Mouse (Mus musculus): ENCODE measurements at regions not wholly inside any gene's neighbourhood (a gene's known extent, or its start where the extent isn't known, plus 50 kb on each side); places are given as distances from the start of the nearest gene placed in this dataset.

- DNase-seq (ENCODE audit: low spot score in 2 of 2): no peak
These were observed 95.6 kb upstream of the Noct start for GRCm38 (mm10) chr3:51128491-51129155.

- DNase-seq (ENCODE audit: low spot score in 2 of 2): no peak
These were observed 93.5 kb upstream of the Noct start for GRCm38 (mm10) chr3:51130709-51131108.

GRCm38 (mm10) chr3:51131341-51131740 is 92.9 kb upstream of the Noct start:
- DNase-seq (ENCODE audit: low spot score in 2 of 2): no peak

- DNase-seq (ENCODE audit: low spot score in 2 of 2): no peak
These were observed 91.5 kb upstream of the Noct start for GRCm38 (mm10) chr3:51132736-51133135.

- no peak for DNase-seq (ENCODE audit: low spot score in 2 of 2)
These were observed 88.7 kb upstream of the Noct start for GRCm38 (mm10) chr3:51135581-51135980.

- no peak for DNase-seq (ENCODE audit: low spot score in 2 of 2)
These were observed 86.4 kb upstream of the Noct start for GRCm38 (mm10) chr3:51137730-51138312.

GRCm38 (mm10) chr3:51145985-51146384 is 78.3 kb upstream of the Noct start:
- no peak for DNase-seq (ENCODE audit: low spot score in 2 of 2)

- DNase-seq (ENCODE audit: low spot score in 2 of 2): no peak
These were observed 74.2 kb upstream of the Noct start for GRCm38 (mm10) chr3:51150012-51150411.

GRCm38 (mm10) chr3:51151104-51151503 is 73.1 kb upstream of the Noct start:
- DNase-seq (ENCODE audit: low spot score in 2 of 2): no peak

GRCm38 (mm10) chr3:51155621-51156020 is 68.6 kb upstream of the Noct start:
- DNase-seq (ENCODE audit: low spot score in 2 of 2): peak; percentile 6 to 10

GRCm38 (mm10) chr3:51156386-51157290 is 67.6 kb upstream of the Noct start:
- peak; percentile 44 to 53 for DNase-seq (ENCODE audit: low spot score in 2 of 2)

- DNase-seq (ENCODE audit: low spot score in 2 of 2): no peak
These were observed 67.0 kb upstream of the Noct start for GRCm38 (mm10) chr3:51157291-51157650.

- DNase-seq (ENCODE audit: low spot score in 2 of 2): no peak
These were observed 65.8 kb upstream of the Noct start for GRCm38 (mm10) chr3:51158449-51158848.

GRCm38 (mm10) chr3:51159322-51159721 is 64.9 kb upstream of the Noct start:
- DNase-seq (ENCODE audit: low spot score in 2 of 2): no peak

GRCm38 (mm10) chr3:51159881-51160280 is 64.4 kb upstream of the Noct start:
- DNase-seq (ENCODE audit: low spot score in 2 of 2): no peak

- DNase-seq (ENCODE audit: low spot score in 2 of 2): no peak
These were observed 63.6 kb upstream of the Noct start for GRCm38 (mm10) chr3:51160625-51161024.

GRCm38 (mm10) chr3:51169150-51169925 is 54.9 kb upstream of the Noct start:
- DNase-seq (ENCODE audit: low spot score in 2 of 2): no peak

GRCm38 (mm10) chr3:51170225-51170852 is 53.9 kb upstream of the Noct start:
- DNase-seq (ENCODE audit: low spot score in 2 of 2): peak; percentile 39 to 60
